Mouse (Mus musculus): ENCODE results near the gene Pcdh15. TPM values are rescaled to one million over a fixed set of nuclear protein-coding genes. Genes with fewer than 3 reads are reported as not detected.

The Pcdh15 gene
- polyA plus RNA-seq, 1 experiment from 2014 or later: not detected

DNA sequence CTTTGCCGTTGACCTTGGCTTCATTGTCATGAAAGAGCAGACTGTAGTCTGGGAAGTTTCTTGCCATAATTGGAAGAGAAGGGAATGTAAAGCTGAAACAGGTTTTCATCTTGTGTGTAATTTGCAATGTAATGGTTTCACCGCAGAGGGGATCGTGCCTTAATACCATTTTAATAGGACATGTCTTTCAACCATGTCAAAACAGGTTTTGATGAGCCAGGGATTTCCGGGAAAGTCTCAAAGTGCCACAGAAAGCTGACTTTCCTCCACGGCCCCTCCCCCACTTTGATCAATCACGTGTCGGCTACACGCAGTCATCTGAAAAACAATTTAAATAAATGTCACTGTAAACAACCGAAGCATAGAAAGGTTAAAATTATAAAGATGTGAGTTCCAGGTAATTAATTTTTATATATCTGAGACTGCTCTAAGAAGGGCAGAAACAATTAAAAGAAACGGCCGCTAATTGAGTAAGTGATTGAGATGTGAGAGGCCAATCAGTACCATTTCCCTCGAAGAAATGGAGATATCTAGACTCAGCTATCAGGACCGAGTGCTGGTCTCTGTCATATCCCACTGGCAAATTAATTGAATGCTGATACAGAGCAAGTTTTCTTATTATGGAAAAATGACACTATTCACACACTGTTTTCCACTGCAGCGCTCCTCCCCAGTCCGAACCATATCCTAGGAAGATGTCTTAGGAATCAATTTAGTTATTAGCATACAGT, 1158.7 kb downstream of the Pcdh15 start:
- ATAC-seq (ENCODE audit: insufficient read depth) (no peak), DNase-seq (no peak)
- no peak for TF ChIP-seq CTCF (IDR thresholded peaks at IDR 0.05; ENCODE audit: low read depth)
- H3K27me3 ChIP-seq (ENCODE audit: insufficient read depth, low read length): no peaks in the 10 kb centered on the region
- no peak overlapping the region for H3K4me2 ChIP-seq
- H3K9ac ChIP-seq: no peak overlapping the region
- H3K36me3 ChIP-seq (ENCODE audit: insufficient read depth): no peaks in the 10 kb centered on the region
- 78% methylated on average over 15 of the region's 15 CpGs for WGBS
- no peak overlapping the region for H3K4me3 ChIP-seq (ENCODE audit: low read depth, low read length)
- H3K4me1 ChIP-seq (ENCODE audit: insufficient read depth): no peaks in the 10 kb centered on the region
- no peak overlapping the region for H3K27ac ChIP-seq (ENCODE audit: low read depth)
- no peaks in the 10 kb centered on the region for H3K9me3 ChIP-seq (ENCODE audit: low read depth, low read length)

DNA sequence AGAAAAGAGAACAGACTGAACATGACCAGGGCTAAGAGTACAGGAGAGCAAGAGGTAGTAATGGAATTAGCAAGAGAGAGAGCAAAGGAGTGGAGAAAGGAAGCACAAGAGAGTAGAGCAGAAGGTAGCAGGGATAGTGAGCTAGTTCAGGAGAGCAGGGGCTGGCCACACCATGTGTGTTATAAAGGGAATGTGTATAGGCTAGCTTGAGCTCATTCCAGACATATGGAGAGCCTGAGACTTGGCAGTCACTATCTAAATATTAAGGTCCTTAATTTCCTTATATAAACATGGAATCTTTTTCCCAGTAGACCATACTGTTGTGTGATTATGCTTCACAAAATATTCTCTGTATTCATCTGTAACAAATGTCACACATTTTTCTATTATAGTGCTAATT, 1159.5 kb downstream of the Pcdh15 start:
- H3K27me3 ChIP-seq (ENCODE audit: insufficient read depth, low read length): no peaks in the 10 kb centered on the region
- DNase-seq (peak; percentile 35), ATAC-seq (ENCODE audit: insufficient read depth) (peak; percentile 87)
- no peak overlapping the region for H3K4me3 ChIP-seq (ENCODE audit: low read depth, low read length)
- H3K4me1 ChIP-seq (ENCODE audit: insufficient read depth): no peaks in the 10 kb centered on the region
- no peaks in the 10 kb centered on the region for H3K9me3 ChIP-seq (ENCODE audit: low read depth, low read length)
- H3K36me3 ChIP-seq (ENCODE audit: insufficient read depth): no peaks in the 10 kb centered on the region
- no peak for TF ChIP-seq CTCF (IDR thresholded peaks at IDR 0.05; ENCODE audit: low read depth)
- no peak overlapping the region for H3K9ac ChIP-seq
- H3K27ac ChIP-seq (ENCODE audit: low read depth): no peak overlapping the region
- no peak overlapping the region for H3K4me2 ChIP-seq

DNA sequence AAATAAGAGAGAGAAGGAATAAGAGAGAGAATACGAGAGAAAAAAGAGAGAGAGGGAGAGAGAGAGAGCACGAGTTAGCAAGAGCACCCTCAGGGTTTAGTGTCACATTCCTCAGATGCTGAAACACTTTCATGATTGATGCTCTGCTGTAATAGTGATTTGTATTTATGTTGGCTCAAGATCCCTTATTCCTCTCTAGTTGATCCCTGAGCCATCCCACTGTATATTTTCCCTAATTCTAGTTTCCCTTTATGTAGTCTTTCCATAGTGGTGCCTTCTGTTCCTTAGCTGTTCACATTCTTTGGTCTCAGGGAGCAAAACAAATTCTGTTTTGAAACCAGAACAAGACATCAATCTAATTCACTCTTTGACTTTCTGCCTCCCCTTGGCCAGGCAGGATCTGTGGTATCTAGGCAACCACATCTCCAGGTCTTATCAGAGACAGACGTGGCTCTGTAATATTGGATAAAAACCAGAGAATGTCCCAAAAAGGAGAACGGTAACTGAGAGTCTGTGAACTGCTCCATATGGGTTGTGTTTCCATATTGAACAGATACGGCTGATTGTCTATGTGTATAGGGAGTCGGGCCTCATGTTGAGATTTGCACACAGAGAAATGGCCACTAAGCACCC, 1170.6 kb downstream of the Pcdh15 start:
- DNase-seq: peak; percentile 7
- ATAC-seq (ENCODE audit: insufficient read depth): peak; percentile 21; the same call in 1 of the 2 replicates
- WGBS: 37% methylated on average over 6 of the region's 6 CpGs

DNA sequence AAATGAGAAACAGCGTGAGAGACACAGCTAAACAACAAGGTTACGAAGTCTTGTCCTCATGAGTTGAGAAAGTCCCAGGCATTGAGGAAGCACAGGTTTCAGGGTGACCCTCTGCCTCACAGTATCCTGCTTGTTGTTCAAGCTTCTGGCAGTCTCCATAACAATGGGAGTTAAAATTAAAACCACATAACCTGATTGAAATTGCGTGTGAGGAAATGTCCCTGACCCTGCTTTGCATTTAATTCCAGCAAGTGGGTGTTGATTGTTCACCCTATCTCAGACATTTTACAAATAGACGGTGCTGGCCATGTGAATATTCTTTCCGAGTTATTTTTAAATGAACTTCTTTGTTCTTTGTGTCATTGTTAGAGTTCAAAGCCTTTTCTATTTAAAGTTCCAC, 1171.8 kb downstream of the Pcdh15 start:
- Histone ChIP-seq H3K4me1 (ENCODE audit: insufficient read depth) (no peaks in the 10 kb centered on the region), H3K4me3 (ENCODE audit: low read depth, low read length) (no peak overlapping the region), H3K9ac (no peak overlapping the region), H3K27me3 (ENCODE audit: insufficient read depth, low read length) (no peaks in the 10 kb centered on the region), H3K4me2 (no peak overlapping the region), H3K9me3 (ENCODE audit: low read depth, low read length) (no peaks in the 10 kb centered on the region), H3K27ac (ENCODE audit: low read depth) (no peak overlapping the region), H3K36me3 (ENCODE audit: insufficient read depth) (no peaks in the 10 kb centered on the region)
- no peak for TF ChIP-seq CTCF (IDR thresholded peaks at IDR 0.05; ENCODE audit: low read depth)
- DNase-seq: no peak
- 63% methylated on average over 5 of the region's 5 CpGs for WGBS
- ATAC-seq (ENCODE audit: insufficient read depth): no peak

More for the DNA sequence above, 1170.6 kb downstream of the Pcdh15 start:
- Histone ChIP-seq H3K36me3 (ENCODE audit: insufficient read depth) (no peaks in the 10 kb centered on the region), H3K4me2 (no peak overlapping the region), H3K27me3 (ENCODE audit: insufficient read depth, low read length) (no peaks in the 10 kb centered on the region), H3K27ac (ENCODE audit: low read depth) (no peak overlapping the region), H3K9me3 (ENCODE audit: low read depth, low read length) (no peaks in the 10 kb centered on the region), H3K4me3 (ENCODE audit: low read depth, low read length) (no peak overlapping the region), H3K4me1 (ENCODE audit: insufficient read depth) (no peaks in the 10 kb centered on the region), H3K9ac (no peak overlapping the region)
- TF ChIP-seq CTCF (IDR thresholded peaks at IDR 0.05; ENCODE audit: low read depth): no peak

DNA sequence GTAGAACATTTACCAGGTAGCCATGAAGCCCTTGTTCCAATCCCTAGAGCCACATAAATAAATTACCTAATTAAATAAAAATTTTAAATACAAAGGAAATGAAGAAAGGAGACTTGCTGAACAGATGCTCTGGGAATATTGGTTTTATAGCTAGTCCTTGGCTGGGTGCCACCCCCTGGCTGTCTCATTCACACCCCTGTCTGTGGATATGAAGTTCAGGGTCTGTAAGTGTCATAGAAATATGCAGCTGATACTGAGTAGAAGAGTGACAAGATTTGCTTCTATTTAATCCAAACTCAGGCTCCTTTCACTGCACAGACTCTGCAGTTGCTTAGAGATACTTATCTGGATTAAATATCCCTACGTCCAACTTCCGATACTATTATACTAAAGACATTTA, 1205.0 kb downstream of the Pcdh15 start:
- no peak for TF ChIP-seq CTCF (IDR thresholded peaks at IDR 0.05; ENCODE audit: low read depth)
- Histone ChIP-seq H3K4me2 (no peak overlapping the region), H3K27ac (ENCODE audit: low read depth) (no peak overlapping the region), H3K9me3 (ENCODE audit: low read depth, low read length) (no peaks in the 10 kb centered on the region), H3K27me3 (ENCODE audit: insufficient read depth, low read length) (no peaks in the 10 kb centered on the region), H3K36me3 (ENCODE audit: insufficient read depth) (no peaks in the 10 kb centered on the region), H3K4me3 (ENCODE audit: low read depth, low read length) (no peak overlapping the region), H3K4me1 (ENCODE audit: insufficient read depth) (no peaks in the 10 kb centered on the region), H3K9ac (no peak overlapping the region)
- ATAC-seq (ENCODE audit: insufficient read depth) (0 out of 2 replicates have a peak, but pooled peaks have one; percentile 18), DNase-seq (peak; percentile 42)
- 61% methylated on average over 2 of the region's 2 CpGs for WGBS

DNA sequence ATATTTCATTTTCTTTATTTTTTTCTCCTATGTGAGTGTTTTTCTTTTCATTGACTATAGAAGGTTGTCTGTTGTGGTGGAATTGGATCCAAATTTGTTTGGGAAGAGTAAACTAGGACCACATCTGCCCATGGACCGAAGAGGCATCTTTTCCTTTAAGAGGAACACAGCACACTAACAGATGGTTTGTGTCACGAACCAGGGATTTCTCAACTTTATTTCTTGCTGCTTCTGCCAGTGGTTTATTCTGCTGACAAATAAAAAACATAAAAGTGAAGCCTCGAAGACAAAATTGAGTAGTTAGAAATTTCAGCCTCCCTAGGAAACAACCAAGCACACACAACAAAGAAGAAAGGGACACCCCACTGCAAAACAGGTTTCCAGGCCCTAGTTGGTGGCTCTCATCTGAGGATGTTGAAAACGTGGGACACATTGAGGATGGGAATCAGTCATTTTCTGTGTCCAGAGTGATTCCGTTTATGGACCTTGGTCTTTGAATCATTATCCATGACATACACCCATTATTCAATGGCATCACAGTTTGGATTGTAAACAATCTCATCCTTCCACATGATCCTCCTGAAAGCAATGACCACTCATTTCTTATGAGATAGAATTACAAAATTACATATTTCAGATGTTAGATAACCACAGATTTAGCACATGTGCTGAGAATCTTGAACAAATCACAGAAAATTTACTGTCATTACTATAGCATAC, 1206.5 kb downstream of the Pcdh15 start:
- WGBS: 32% methylated on average over 5 of the region's 5 CpGs
- Histone ChIP-seq H3K9me3 (ENCODE audit: low read depth, low read length) (no peaks in the 10 kb centered on the region), H3K4me2 (no peak overlapping the region), H3K27me3 (ENCODE audit: insufficient read depth, low read length) (no peaks in the 10 kb centered on the region), H3K4me1 (ENCODE audit: insufficient read depth) (no peaks in the 10 kb centered on the region), H3K36me3 (ENCODE audit: insufficient read depth) (no peaks in the 10 kb centered on the region), H3K9ac (no peak overlapping the region), H3K4me3 (ENCODE audit: low read depth, low read length) (no peak overlapping the region), H3K27ac (ENCODE audit: low read depth) (no peak overlapping the region)
- ATAC-seq (ENCODE audit: insufficient read depth) (peak; percentile 81), DNase-seq (peak; percentile 85)
- TF ChIP-seq CTCF (IDR thresholded peaks at IDR 0.05; ENCODE audit: low read depth): no peak

DNA sequence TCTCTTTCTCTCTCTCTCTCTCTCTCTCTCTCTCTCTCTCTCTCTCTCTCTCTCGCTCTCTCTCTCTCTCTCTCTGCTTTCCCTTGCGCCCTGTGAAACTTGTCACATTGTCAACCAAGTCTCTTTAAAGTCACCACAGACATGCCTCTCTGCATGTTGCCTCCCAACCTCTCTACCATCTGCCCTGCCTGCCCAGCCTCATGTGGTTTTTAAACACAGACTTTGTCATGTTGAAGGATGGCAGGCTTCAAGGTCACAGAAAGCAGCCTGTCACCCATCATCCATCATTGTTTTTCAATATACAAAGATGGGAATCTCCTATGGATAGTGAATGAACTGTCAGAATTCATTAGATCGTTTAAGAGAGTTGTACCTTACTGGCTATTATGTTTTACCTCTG, 1207.9 kb downstream of the Pcdh15 start:
- Histone ChIP-seq H3K4me1 (ENCODE audit: insufficient read depth) (no peaks in the 10 kb centered on the region), H3K36me3 (ENCODE audit: insufficient read depth) (no peaks in the 10 kb centered on the region), H3K9ac (no peak overlapping the region), H3K27me3 (ENCODE audit: insufficient read depth, low read length) (no peaks in the 10 kb centered on the region), H3K27ac (ENCODE audit: low read depth) (no peak overlapping the region), H3K4me2 (no peak overlapping the region), H3K4me3 (ENCODE audit: low read depth, low read length) (no peak overlapping the region), H3K9me3 (ENCODE audit: low read depth, low read length) (no peaks in the 10 kb centered on the region)
- WGBS: 69% methylated on average over 3 of the region's 3 CpGs
- no peak for DNase-seq
- no peak for ATAC-seq (ENCODE audit: insufficient read depth)
- no peak for TF ChIP-seq CTCF (IDR thresholded peaks at IDR 0.05; ENCODE audit: low read depth)
